Mouse (Mus musculus) embryonic facial prominence, embryonic 10.5 days (tissue): ENCODE measurements around the gene Zfp523. TPM values are rescaled to one million over a fixed set of nuclear protein-coding genes. Genes with fewer than 3 reads are reported as not detected.
A peak's percentile ranks its signal among the peaks of the same experiment; 100 is the strongest.

ENCODE experiments used
- DNase-seq: peaks from one replicate; pipeline ENCODE4 v3.0.0-alpha.2; 2017; ENCODE audit warnings: low spot score
- H3K27ac ChIP-seq: fragments of 300-500 bp; sonication (generic); replicated peaks from 2 replicates; pipeline ENCODE4 v1.5.1; 2016; ENCODE audit warnings: mild to moderate bottlenecking
- H3K27me3 ChIP-seq: fragments of 300-500 bp; sonication (generic); replicated peaks from 2 replicates; pipeline ENCODE4 v1.6.1; 2016; ENCODE audit warnings: low read depth, mild to moderate bottlenecking; ENCODE audit not compliant: poor library complexity, severe bottlenecking
- H3K36me3 ChIP-seq: fragments of 300-500 bp; sonication (generic); replicated peaks from 2 replicates; pipeline ENCODE4 v1.6.1; 2016; ENCODE audit warnings: mild to moderate bottlenecking, moderate library complexity
- H3K4me1 ChIP-seq: fragments of 300-500 bp; sonication (generic); 2 replicates; pipeline ENCODE4 v1.6.1; 2016
- H3K4me3 ChIP-seq: fragments of 300-500 bp; sonication (generic); 2 replicates; pipeline ENCODE4 v1.5.1; 2016; ENCODE audit warnings: mild to moderate bottlenecking, moderate library complexity
- H3K9me3 ChIP-seq: fragments of 300-500 bp; sonication (generic); 2 replicates; pipeline ENCODE4 v1.6.1; 2016; ENCODE audit warnings: mild to moderate bottlenecking
- WGBS: fragments of 180-500 bp; shearing (Covaris S2); methylation state at CpG from one replicate; pipeline ENCODE4 v1.1.7; 2016; 5-methylcytosine and 5-hydroxymethylcytosine counted together
- polyA plus RNA-seq: library from polyadenylated mRNA; unstranded; fragments of >200 nt; fragmentation: Nextera tagmentation; extraction: Ambion mirVana; gene quantifications from 2 replicates; pipeline ENCODE4 v1.2.1, GENCODE M21; 2016

Zfp523 gene
- polyA plus RNA-seq, 1 experiment from 2014 or later, result 35.9 TPM

DNA sequence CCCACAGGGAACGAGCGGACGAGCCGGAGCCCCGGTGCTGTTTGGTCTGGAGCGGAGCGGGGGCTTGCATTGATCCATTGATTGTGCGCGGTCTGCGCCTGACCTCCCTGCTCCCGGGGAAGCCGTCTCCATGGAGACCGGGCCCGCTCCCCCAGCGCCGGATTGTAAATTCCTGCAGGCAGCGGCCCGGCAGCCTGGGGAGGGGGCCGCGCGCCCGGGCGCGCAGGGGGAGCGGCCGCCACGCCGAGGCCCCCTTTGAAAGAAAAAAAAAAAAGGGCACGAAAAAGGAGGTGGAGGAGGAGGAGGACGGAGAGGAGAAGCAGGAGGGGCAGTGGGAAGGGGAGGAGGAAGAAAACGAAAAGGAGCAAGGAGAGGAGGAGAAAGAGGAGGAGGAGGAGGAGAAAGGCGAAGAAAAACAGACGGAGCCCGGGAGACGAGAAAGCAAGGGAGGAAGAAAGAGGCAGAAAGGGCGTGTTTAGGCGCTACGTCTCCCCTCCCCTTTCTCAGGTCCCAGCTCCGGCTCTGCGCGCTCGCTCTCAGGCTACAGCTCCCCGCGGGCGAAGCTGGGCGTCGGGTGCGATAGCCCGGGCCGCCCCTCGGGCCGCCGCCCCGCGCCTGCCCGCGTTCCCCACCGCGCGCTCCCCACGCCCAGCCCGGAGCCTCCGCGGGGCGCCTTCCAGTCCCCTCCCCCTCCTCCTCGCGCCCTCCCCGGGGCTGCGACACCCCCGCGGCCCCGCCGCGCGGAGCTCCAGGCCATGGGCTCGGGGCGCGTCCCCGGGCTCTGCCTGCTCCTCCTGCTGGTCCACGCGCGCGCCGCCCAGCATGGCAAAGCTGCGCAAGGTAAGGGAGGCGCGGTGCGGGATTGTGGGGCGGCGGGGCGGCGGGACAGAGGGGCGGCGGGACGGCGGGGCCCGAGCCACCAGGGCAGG, 34.9 kb upstream of the Zfp523 start, which contains the start of gene Scube3:
TSS of gene Scube3 (plus strand) at position 371 of the 929 bp plus-strand sequence.
- no peaks in the 10 kb centered on the region for H3K9me3 ChIP-seq
- under 1% methylated on average over 97 of the region's 97 CpGs for WGBS

DNA sequence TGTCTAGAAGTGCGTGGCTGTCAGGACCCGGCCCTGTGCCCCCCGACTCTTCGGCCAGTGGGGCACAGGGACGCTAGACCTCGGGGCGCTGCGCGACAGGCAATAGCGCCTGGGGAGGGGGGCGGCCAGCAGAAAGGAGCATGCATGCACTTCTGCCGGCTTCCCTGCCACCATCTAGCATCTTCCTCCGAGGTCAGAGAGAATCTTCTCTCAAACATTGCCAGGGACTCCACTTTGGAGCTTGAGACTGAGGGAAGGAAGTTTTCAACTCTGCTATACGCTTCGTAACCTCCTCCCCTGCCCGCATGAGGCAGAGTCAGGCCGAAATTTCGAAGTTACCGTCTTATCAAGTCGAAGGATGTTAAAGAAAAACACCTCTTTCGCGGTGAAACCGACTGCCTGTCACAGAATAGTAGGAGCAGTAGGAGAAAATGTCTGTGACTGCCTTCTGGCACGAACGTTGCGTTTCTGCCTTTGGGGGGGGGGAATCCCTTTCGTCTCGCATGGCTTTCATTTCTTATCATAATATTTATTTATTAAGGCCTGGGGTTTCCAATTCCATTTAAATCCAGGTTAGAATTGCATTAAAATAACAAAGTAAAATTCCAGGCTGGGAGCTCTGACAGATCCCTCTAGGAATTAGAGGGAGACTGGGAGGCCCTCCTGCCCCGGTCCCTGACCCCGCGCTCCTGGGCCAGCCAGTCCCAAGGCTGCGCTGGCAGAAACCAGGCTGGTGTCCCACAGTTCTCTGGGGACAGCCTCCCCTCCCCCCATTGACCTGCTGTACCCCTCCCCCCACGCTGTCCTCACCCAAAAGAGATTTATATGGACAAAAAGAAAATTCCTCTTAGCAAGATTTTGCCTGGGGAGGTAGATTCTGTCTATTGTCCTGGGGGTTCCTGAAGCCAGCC, 34.0 kb upstream of the Zfp523 start:
- H3K4me1 ChIP-seq, result peaks cover 93% of the 10 kb centered on the region
- H3K27me3 ChIP-seq, result peaks cover 80% of the 10 kb centered on the region

More for the DNA sequence above, 34.9 kb upstream of the Zfp523 start, which contains the start of gene Scube3:
- Histone ChIP-seq H3K4me1 (peaks cover 86% of the 10 kb centered on the region), H3K4me3 (peak within 1 kb of the TSS; percentile 88), H3K27ac (peak within 1 kb of the TSS; percentile 96), H3K36me3 (no peaks in the 10 kb centered on the region), H3K27me3 (peaks cover 81% of the 10 kb centered on the region)
- peak; percentile 88 for DNase-seq

DNA sequence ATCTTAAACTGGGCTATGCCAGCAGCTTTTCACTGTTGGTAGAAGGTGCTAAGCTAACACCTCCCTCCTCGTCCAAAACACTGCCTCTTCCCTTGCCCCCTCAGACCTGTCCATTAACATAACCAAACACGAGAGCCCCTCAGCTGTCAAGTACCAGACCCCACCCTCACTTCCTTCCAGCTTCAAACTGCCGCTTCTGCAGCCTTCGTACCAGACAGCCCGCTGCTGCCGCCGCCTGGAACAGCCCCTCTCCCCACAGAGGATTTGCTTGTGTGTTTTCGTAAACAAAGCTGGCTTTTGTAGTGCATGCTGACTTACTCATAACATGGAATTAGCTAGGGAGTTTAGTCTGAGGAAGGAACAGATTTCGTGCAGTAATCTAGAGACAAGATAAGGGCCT, 33.2 kb upstream of the Zfp523 start:
- Histone ChIP-seq H3K4me1 (peaks cover 93% of the 10 kb centered on the region), H3K27me3 (peaks cover 79% of the 10 kb centered on the region), H3K27ac (peak overlapping the region; percentile 96), H3K9me3 (no peaks in the 10 kb centered on the region), H3K4me3 (peak overlapping the region; percentile 88), H3K36me3 (peaks cover 12% of the 10 kb centered on the region)
- WGBS, result 1% methylated on average over 9 of the region's 9 CpGs
- peak; percentile 58 for DNase-seq

More for the DNA sequence above, 34.0 kb upstream of the Zfp523 start:
- H3K4me3 ChIP-seq, result peak overlapping the region; percentile 88
- WGBS, result under 1% methylated on average over 33 of the region's 33 CpGs
- H3K27ac ChIP-seq, result peak overlapping the region; percentile 96
- DNase-seq, result peak; percentile 68
- peaks cover 4% of the 10 kb centered on the region; the same call in 1 of the 2 replicates for H3K36me3 ChIP-seq
- H3K9me3 ChIP-seq, result no peaks in the 10 kb centered on the region

DNA sequence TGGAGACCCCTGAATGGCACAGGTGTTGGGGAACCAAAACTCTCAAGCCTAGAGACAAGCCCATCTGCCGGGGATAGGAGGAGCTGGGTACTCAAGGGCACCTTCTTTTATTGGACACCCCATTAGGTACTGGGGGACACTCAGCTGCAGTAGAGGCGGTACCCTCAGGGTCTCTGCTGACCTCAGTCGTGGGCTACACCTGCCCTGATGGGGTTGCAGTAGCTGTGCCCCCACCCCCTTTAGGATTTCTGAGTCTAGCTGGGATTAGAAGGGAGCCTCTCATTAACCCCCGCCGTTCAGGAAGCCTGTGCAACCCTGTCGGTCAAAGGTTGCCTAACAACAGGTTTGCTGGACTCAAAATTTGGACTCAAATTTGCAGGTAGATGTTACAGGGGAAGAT, 32.7 kb upstream of the Zfp523 start:
- peak overlapping the region; percentile 96 for H3K27ac ChIP-seq
- peaks cover 95% of the 10 kb centered on the region for H3K4me1 ChIP-seq
- WGBS, result 2% methylated on average over 6 of the region's 6 CpGs
- peak overlapping the region; percentile 88 for H3K4me3 ChIP-seq
- peaks cover 75% of the 10 kb centered on the region for H3K27me3 ChIP-seq
- H3K9me3 ChIP-seq, result no peaks in the 10 kb centered on the region
- H3K36me3 ChIP-seq, result peaks cover 16% of the 10 kb centered on the region
- DNase-seq, result peak; percentile 34

DNA sequence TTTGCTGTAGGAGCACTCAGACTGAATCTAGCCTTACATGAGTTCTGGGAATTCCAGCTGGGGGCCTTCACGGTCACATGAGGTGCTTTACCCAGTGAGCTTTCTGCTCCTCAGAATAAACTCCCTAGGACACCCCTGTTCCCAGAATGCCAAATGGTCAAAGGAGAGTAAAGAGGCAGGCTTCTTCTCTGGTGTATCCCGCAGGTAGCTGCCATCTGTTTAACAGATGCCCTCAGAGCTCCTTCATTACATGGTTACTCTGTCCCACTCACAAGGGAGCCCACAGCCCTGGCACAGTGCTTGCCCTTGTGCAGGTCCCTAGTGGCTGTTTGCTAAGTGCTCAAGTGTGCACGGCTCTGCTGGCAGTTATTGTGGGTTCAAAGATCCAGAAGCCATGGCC, 28.6 kb upstream of the Zfp523 start:
- Histone ChIP-seq H3K27me3 (peaks cover 50% of the 10 kb centered on the region), H3K9me3 (no peaks in the 10 kb centered on the region), H3K36me3 (peaks cover 34% of the 10 kb centered on the region), H3K27ac (0 out of 2 replicates have a peak overlapping the region, but pooled peaks have one; percentile 37), H3K4me1 (peaks cover 80% of the 10 kb centered on the region), H3K4me3 (no peak overlapping the region)
- no peak for DNase-seq
- 76% methylated on average over 3 of the region's 3 CpGs for WGBS

DNA sequence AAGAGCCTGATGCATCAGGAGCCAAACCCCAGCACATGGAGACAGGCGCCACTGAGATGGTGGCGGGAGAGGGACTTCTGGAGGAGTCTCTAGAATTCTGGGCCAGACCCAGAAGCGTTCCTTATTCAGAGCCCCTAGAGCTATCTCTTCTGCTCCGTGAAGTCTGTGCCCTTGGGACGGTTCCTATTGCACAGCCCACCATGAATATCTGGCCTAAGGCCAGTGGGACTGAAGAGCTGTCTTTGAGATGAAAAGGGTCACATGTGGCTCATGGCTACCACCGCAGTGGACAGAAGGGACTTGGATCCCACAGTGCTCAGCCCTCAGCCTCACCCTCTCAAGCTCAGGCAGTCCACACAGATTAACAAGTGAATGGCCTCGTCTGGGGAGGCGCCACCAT, 27.2 kb upstream of the Zfp523 start:
- whole genome bisulfite sequencing, result 72% methylated on average over 8 of the region's 8 CpGs
- H3K4me1 ChIP-seq, result peaks cover 72% of the 10 kb centered on the region
- peaks cover 48% of the 10 kb centered on the region for H3K36me3 ChIP-seq
- H3K27ac ChIP-seq, result peak overlapping the region; percentile 48; the same call in 1 of the 2 replicates
- peaks cover 38% of the 10 kb centered on the region for H3K27me3 ChIP-seq
- peak overlapping the region; percentile 11; the same call in 1 of the 2 replicates for H3K4me3 ChIP-seq
- H3K9me3 ChIP-seq, result no peaks in the 10 kb centered on the region
- DNase-seq, result no peak

DNA sequence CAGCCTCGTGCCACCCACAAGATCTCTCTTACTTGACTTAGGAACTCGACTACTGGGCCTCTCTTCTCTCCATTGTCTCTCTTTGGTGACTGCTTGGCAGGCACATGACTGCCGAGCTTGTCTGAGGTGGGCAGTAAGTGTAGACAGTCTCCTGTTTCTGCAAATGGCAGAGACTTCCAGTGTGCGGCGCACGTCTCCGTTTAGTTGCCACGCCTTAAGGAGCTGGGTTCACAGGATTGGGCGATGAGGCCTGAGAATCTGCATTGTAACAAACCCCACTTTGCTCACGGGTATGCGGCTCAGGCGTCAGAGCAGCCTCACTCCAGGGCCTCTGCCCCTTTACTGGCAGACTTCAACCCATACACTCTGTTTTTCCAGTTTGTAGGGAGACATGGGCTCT, 26.5 kb upstream of the Zfp523 start:
- 75% methylated on average over 12 of the region's 12 CpGs for WGBS
- H3K27me3 ChIP-seq, result peaks cover 31% of the 10 kb centered on the region
- no peak overlapping the region for H3K27ac ChIP-seq
- H3K36me3 ChIP-seq, result peaks cover 55% of the 10 kb centered on the region
- no peak for DNase-seq
- no peaks in the 10 kb centered on the region for H3K9me3 ChIP-seq
- no peak overlapping the region for H3K4me3 ChIP-seq
- H3K4me1 ChIP-seq, result peaks cover 65% of the 10 kb centered on the region

DNA sequence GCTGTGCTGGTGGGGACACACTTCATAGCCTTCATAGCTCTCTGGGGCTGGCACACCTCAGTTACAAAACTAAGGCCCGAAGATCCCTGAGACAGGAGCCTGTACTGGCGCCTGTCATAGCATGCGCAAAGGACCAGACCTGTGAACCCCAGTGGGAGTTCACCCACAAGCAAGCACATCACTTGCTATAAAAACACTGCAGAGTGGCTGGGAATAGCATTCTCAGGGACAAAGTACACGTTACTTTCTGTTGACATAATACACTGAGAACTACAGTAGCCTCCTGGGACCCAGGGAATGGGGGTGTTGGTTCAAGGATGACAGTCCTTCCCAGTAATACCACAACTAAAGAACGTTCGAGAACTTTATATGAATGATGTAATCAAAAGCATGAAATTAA, 23.8 kb upstream of the Zfp523 start:
- no peak overlapping the region for H3K4me3 ChIP-seq
- H3K27ac ChIP-seq, result no peak overlapping the region
- H3K36me3 ChIP-seq, result peaks cover 76% of the 10 kb centered on the region
- H3K4me1 ChIP-seq, result peaks cover 50% of the 10 kb centered on the region
- H3K9me3 ChIP-seq, result no peaks in the 10 kb centered on the region
- peaks cover 25% of the 10 kb centered on the region for H3K27me3 ChIP-seq
- 85% methylated on average over 6 of the region's 6 CpGs for WGBS
- DNase-seq, result no peak

DNA sequence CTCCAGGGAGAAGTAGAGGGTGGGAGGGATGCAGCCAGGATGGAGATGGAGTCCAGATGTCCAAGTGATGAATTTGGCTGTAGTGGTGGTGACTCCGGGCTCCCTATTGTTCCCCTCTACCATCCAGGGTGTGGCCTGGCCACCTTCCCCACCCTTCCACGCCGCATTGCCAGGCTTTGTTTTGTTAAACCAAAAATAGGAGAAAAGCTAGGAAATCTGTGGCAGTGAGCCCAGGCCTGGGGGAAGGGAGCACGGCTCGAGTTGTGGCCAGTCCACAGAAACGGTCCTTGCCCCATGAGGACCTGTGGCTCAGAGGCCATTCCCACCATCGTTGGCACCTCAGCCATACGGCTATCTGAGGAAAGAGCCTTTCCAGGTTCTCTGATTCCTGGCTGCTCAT, 22.0 kb upstream of the Zfp523 start:
- H3K36me3 ChIP-seq, result peaks cover 81% of the 10 kb centered on the region
- H3K27ac ChIP-seq, result no peak overlapping the region
- WGBS, result 89% methylated on average over 8 of the region's 8 CpGs
- DNase-seq, result no peak
- no peak overlapping the region for H3K4me3 ChIP-seq
- peaks cover 50% of the 10 kb centered on the region for H3K4me1 ChIP-seq
- peaks cover 36% of the 10 kb centered on the region for H3K27me3 ChIP-seq
- no peaks in the 10 kb centered on the region for H3K9me3 ChIP-seq

DNA sequence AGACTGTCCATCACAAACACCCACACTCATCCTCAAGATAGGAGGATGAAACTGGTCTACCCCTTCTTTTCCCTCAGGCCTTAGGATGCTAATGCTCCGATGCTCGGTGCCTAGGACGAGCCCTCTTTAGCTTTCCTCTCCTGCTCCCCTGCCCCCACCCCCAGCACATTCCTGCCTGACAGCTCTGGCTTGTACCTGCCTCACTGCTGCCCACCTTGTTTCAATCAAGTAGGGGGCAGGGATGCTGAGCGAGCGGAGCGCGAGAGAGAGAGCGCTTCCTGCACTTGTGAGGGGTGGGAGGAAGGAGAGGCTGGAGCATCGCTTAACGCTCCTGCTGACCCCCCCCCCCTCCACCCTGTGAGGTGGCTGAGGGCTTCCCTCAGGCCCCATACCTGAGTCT, 16.6 kb upstream of the Zfp523 start:
- Histone ChIP-seq H3K4me3 (peak overlapping the region; percentile 17; the same call in 1 of the 2 replicates), H3K4me1 (peaks cover 49% of the 10 kb centered on the region)

DNA sequence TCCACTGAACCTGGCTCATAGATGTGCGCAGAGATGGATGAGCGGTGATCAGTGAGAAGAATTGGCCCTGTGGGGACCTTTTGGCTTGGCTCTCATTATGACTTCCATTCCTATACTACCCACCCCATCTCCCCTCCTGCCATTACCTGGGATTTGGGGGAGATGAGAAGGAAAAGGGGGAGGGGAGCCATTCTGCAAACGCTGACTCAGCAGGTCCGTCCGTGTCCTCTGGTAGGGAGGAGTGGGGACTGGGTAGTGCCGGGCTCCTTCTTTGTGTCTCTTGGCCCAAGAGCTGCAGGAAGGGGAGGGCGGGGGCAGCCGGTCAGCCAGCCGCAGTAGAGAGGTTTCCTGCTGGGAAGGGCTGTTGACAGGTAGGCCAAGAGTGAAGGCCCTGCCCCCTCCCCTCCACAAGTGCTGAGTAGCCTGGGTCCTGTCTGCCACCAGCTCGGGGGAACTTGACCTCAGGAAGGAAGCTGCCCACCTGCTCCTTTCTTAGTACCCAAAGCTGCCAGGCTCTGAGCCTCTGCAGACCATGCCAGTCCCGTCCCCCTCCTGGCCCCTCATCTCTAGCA, 15.5 kb upstream of the Zfp523 start:
- peak overlapping the region; percentile 63; the same call in 1 of the 2 replicates for H3K27ac ChIP-seq
- no peaks in the 10 kb centered on the region for H3K9me3 ChIP-seq
- peaks cover 99% of the 10 kb centered on the region for H3K36me3 ChIP-seq
- DNase-seq, result no peak
- H3K27me3 ChIP-seq, result peaks cover 85% of the 10 kb centered on the region
- WGBS, result 19% methylated on average over 11 of the region's 11 CpGs
- no peak overlapping the region for H3K4me3 ChIP-seq
- peaks cover 49% of the 10 kb centered on the region for H3K4me1 ChIP-seq

More for the DNA sequence above, 16.6 kb upstream of the Zfp523 start:
- no peaks in the 10 kb centered on the region for H3K9me3 ChIP-seq
- peak; percentile 68 for DNase-seq
- peaks cover 82% of the 10 kb centered on the region for H3K27me3 ChIP-seq
- WGBS, result 10% methylated on average over 10 of the region's 10 CpGs
- H3K27ac ChIP-seq, result peak overlapping the region; percentile 63; the same call in 1 of the 2 replicates
- H3K36me3 ChIP-seq, result peaks cover 99% of the 10 kb centered on the region

DNA sequence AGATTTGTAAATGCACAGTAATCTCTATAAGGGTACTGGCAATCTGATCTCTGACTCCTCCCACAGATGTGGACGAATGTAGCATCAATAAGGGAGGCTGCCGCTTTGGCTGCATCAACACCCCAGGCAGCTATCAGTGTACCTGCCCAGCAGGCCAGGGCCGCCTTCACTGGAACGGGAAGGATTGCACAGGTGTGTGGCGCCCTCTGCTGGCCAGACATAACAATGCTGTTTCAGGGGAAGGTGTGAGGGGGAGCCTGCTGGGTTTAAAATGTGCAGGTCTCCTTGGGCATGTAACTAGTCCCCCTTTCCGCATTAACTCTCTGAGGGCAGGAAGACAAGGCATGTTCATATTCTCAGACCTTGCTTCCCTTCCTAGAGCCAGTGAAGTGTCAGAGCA, 13.3 kb upstream of the Zfp523 start:
- no peaks in the 10 kb centered on the region for H3K9me3 ChIP-seq
- H3K27ac ChIP-seq, result no peak overlapping the region
- peaks cover 99% of the 10 kb centered on the region for H3K36me3 ChIP-seq
- H3K4me3 ChIP-seq, result no peak overlapping the region
- peaks cover 63% of the 10 kb centered on the region for H3K27me3 ChIP-seq
- DNase-seq, result peak; percentile 88
- WGBS, result 7% methylated on average over 6 of the region's 6 CpGs
- peaks cover 32% of the 10 kb centered on the region for H3K4me1 ChIP-seq
